12 mouse cellular contexts compared by ENCODE assay signal in the genomic region with DNA sequence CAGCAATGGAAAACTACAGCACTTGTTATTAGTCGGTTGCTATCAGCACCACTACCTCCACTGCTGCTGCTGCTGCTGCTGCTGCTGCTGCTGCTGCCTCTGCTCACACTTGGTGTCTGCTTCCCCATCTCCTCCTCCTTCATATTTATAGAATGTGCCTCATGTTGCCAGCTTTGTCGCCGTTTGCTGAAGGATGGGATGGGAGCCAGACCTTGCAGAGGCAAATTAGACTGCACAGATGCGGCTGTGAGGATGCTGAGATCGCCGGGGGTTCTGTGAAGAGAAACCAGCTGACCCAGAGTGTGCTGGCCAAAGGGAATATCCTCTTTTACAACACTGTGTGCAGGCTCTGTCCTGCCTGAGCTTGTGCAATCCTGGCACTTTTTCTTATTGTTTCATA.
A peak's percentile ranks its signal among the peaks of the same experiment; 100 is the strongest.
DNase-seq lines count a peak whose midpoint lies in the region; ATAC-seq and TF ChIP-seq lines count a peak whose summit lies in the region.
"Had no signal": no experiment of that assay in that cellular context is flagged by ENCODE, and none has a peak within 500 bp of the region (broad histone marks: within the 10 kb centered on the region; RNA-seq: fewer than 3 reads in every experiment).

No protein-coding gene starts in this region.

- TF ChIP-seq POLR2A in bone marrow, adult 2 months (IDR thresholded peaks at IDR 0.05; ENCODE audit: borderline replicate concordance, control insufficient read depth, low read depth, low read length), result no peak
- TF ChIP-seq POLR2A in olfactory bulb, adult 2 months (IDR thresholded peaks at IDR 0.05; ENCODE audit: insufficient read depth, low read depth, low read length), result no peak

- peak overlapping the region; percentile 20 for H3K4me3 ChIP-seq in bone marrow, adult 2 months (replicated peaks; ENCODE audit: control insufficient read depth, low read depth, low read length)
- no peak overlapping the region for H3K4me3 ChIP-seq in olfactory bulb, adult 2 months (ENCODE audit: insufficient read depth, low read depth, low read length)

- no peak for TF ChIP-seq CTCF in bone marrow, adult 2 months (IDR thresholded peaks at IDR 0.05; ENCODE audit: control insufficient read depth, insufficient read depth, low read length)
- no peak for TF ChIP-seq CTCF in olfactory bulb, adult 2 months (IDR thresholded peaks at IDR 0.05; ENCODE audit: insufficient read depth, low read depth, low read length)

- H3K27ac ChIP-seq in bone marrow, adult 2 months (ENCODE audit: control insufficient read depth, insufficient read depth, low read depth, low read length, poor library complexity), result no peak overlapping the region; the same call in 1 of the 2 replicates
- peak overlapping the region; percentile 36; the same call in 1 of the 2 replicates for H3K27ac ChIP-seq in olfactory bulb, adult 2 months (ENCODE audit: insufficient read depth, low read depth, low read length)

- ATAC-seq in megakaryocyte-erythroid progenitor cell, adult 5-6 weeks (replicated peaks; ENCODE audit: low FRiP score, low TSS enrichment, poor library complexity, severe bottlenecking), result no peak
- no peak for ATAC-seq in inflammation-experienced regulatory T-cells, adult 6 months

- 59% methylated on average over 6 of the region's 6 CpGs for WGBS in bone marrow, adult 2 months
- 20% methylated on average over 6 of the region's 6 CpGs for WGBS in olfactory bulb, adult 2 months

- peak; percentile 14 for DNase-seq in layer of hippocampus, adult 11-12 months (ENCODE audit: low spot score)
- DNase-seq in layer of hippocampus, postnatal 36 days, result no peak
- peak; percentile 12 to 27 for DNase-seq in frontal cortex, postnatal 14 days (ENCODE audit: low spot score in 2 of 2)
- DNase-seq in gastrocnemius, postnatal 10 days, result no peak
- DNase-seq: adrenal gland, postnatal 10 days; cerebellum, postnatal 14 days; gastrocnemius, postnatal 25 days; kidney, postnatal 10 days had no signal

- peaks cover 2% of the 10 kb centered on the region; the same call in 1 of the 2 replicates for H3K4me1 ChIP-seq in bone marrow, adult 2 months (ENCODE audit: control insufficient read depth, insufficient read depth, low read length)
- H3K4me1 ChIP-seq in olfactory bulb, adult 2 months (ENCODE audit: control insufficient read depth, insufficient read depth, low read length), result peaks cover 9% of the 10 kb centered on the region

Comparison
In these comparisons a context has a peak if more than half of its experiments do, and no peak if none do; other contexts are left out.
1. DNase-seq: peak in layer of hippocampus, adult 11-12 months (single experiment) and frontal cortex, postnatal 14 days (2 of 2); none in layer of hippocampus, postnatal 36 days (0 of 2) and gastrocnemius, postnatal 10 days (single experiment).